Comparison of ENCODE assay signal across 24 mouse cellular contexts in the genomic region with DNA sequence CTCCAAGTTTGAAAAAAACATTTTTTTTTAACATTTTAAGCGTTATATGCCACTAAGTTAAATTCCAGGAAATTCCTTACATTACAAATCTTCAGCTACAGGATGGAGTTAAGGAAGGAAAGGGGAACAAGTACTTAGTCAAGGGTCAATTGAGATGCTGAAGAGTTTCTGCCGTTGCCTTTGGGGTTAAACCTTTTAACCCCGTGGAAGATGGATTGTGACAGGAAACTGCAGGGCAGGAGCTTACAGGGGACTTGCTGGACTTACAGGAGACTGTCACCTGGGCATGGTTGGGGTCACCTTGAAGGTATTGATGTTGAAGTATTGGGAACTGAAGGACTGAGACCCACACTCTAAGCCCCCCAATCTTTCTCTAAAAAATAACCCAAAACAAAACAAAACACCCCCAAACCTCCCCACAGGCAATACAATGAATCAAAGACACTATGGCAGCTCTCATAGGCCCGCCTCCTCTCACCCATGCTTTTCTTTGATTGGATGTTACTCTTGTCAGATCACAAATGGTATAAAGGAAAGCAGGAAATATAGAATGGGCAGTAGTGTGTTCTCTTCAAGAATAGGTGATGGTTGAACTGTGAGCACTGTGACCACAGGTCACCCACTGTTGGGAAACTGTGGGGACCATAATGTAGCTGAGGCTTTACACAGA. TPM values are rescaled to one million over a fixed set of nuclear protein-coding genes. Genes with fewer than 3 reads are reported as not detected.
A peak's percentile ranks its signal among the peaks of the same experiment; 100 is the strongest.
DNase-seq lines count a peak whose midpoint lies in the region; ATAC-seq and TF ChIP-seq lines count a peak whose summit lies in the region.
"Had no signal": no experiment of that assay in that cellular context is flagged by ENCODE, and none has a peak within 500 bp of the region (broad histone marks: within the 10 kb centered on the region; RNA-seq: fewer than 3 reads in every experiment).

No protein-coding gene starts in this region.

- DNase-seq in lung, postnatal 0 days (ENCODE audit: low spot score), result peak; percentile 66
- no peak for DNase-seq in lung, postnatal 4 days
- peak; percentile 53 for DNase-seq in T-cell, adult 2 months (ENCODE audit: low spot score)
- DNase-seq in limb, embryonic 10.5 days (ENCODE audit: low spot score), result peak; percentile 25
- peak; percentile 52 for DNase-seq in thymus, postnatal 14 days
- DNase-seq in urinary bladder, postnatal 4 days (ENCODE audit: low spot score in 2 of 2), result no peak
- no peak for DNase-seq in urinary bladder, postnatal 10 days (ENCODE audit: low spot score)
- DNase-seq in frontal cortex, postnatal 25 days (ENCODE audit: low spot score in 2 of 2), result no peak
- DNase-seq: adrenal gland, adult 8-10 months; cerebellum, adult 11 months; cerebellum, postnatal 25 days; gastrocnemius, postnatal 14 days; heart, postnatal 10 days; kidney, postnatal 10 days; right cerebral cortex, postnatal 4 days had no signal

- 0 out of 2 replicates have a peak overlapping the region, but pooled peaks have one; percentile 17 for H3K4me2 ChIP-seq in lung, postnatal 0 days (replicated peaks; ENCODE audit: low read depth, low read length)
- H3K4me2 ChIP-seq: embryonic facial prominence, embryonic 12.5 days; hindbrain, embryonic 14.5 days; neural tube, embryonic 12.5 days had no signal

- peaks cover 37% of the 10 kb centered on the region for H3K4me1 ChIP-seq in lung, postnatal 0 days (ENCODE audit: insufficient read depth, low read depth, low read length)
- peaks cover 42% of the 10 kb centered on the region for H3K4me1 ChIP-seq in limb, embryonic 10.5 days

- H3K9me3 ChIP-seq in lung, postnatal 0 days (ENCODE audit: low read length), result no peaks in the 10 kb centered on the region
- H3K9me3 ChIP-seq in limb, embryonic 10.5 days (replicated peaks), result no peaks in the 10 kb centered on the region
- H3K9me3 ChIP-seq: embryonic facial prominence, embryonic 12.5 days; heart, embryonic 10.5 days; neural tube, embryonic 12.5 days had no signal

- no peak for ATAC-seq in lung, postnatal 0 days
- ATAC-seq: intestine, postnatal 0 days; midbrain, embryonic 16.5 days had no signal

- no peak overlapping the region for H3K9ac ChIP-seq in lung, postnatal 0 days (replicated peaks; ENCODE audit: low read depth)
- H3K9ac ChIP-seq: embryonic facial prominence, embryonic 12.5 days; hindbrain, embryonic 14.5 days; liver, embryonic 14.5 days; neural tube, embryonic 12.5 days had no signal

- H3K4me3 ChIP-seq in lung, postnatal 0 days (ENCODE audit: low read depth, low read length), result no peak overlapping the region
- H3K4me3 ChIP-seq in limb, embryonic 10.5 days, result no peak overlapping the region
- H3K4me3 ChIP-seq: embryonic facial prominence, embryonic 12.5 days; heart, embryonic 10.5 days; layer of hippocampus, adult 2 months; neural tube, embryonic 12.5 days had no signal

- H3K27ac ChIP-seq in lung, postnatal 0 days (ENCODE audit: low read length), result peak overlapping the region; percentile 57; the same call in 1 of the 2 replicates
- no peak overlapping the region for H3K27ac ChIP-seq in limb, embryonic 10.5 days
- H3K27ac ChIP-seq: embryonic facial prominence, embryonic 12.5 days; heart, embryonic 10.5 days; hindbrain, embryonic 14.5 days; layer of hippocampus, adult 2 months; liver, embryonic 14.5 days; neural tube, embryonic 12.5 days had no signal

- TF ChIP-seq CTCF in lung, postnatal 0 days (IDR thresholded peaks at IDR 0.05), result no peak

- no peaks in the 10 kb centered on the region for H3K27me3 ChIP-seq in lung, postnatal 0 days (replicated peaks; ENCODE audit: insufficient read depth, low read length)
- H3K27me3 ChIP-seq in limb, embryonic 10.5 days (ENCODE audit: low read depth, poor library complexity, severe bottlenecking), result no peaks in the 10 kb centered on the region
- H3K27me3 ChIP-seq: CH12.LX; embryonic facial prominence, embryonic 12.5 days; neural tube, embryonic 12.5 days had no signal

- TF ChIP-seq EP300 in lung, postnatal 0 days (IDR thresholded peaks at IDR 0.05), result no peak; the same call in 1 of the 2 replicates

- 29% methylated on average over 4 of the region's 4 CpGs for WGBS in lung, postnatal 0 days
- WGBS in limb, embryonic 10.5 days, result 39% methylated on average over 4 of the region's 4 CpGs

- no peaks in the 10 kb centered on the region for H3K36me3 ChIP-seq in lung, postnatal 0 days (ENCODE audit: insufficient read depth, low read length)
- H3K36me3 ChIP-seq in limb, embryonic 10.5 days, result 0 out of 2 replicates have a peak, but pooled peaks cover 4% of the 10 kb centered on the region
- H3K36me3 ChIP-seq: embryonic facial prominence, embryonic 12.5 days; heart, embryonic 10.5 days; neural tube, embryonic 12.5 days had no signal

RNA-seq across cellular contexts. Expression of a gene that starts 7.9 kb away (rescaled TPM):
- polyA plus RNA-seq in lung, postnatal 0 days (2015; fragmentation: Nextera tagmentation; extraction: Ambion mirVana), result 64.9 and 75.4 TPM in 2 replicates
- 7.7 and 8.1 TPM in 2 replicates for polyA plus RNA-seq in limb, embryonic 10.5 days (2016; fragmentation: Nextera tagmentation; extraction: Ambion mirVana)

Comparison
In these comparisons a context has a peak if more than half of its experiments do, and no peak if none do; other contexts are left out.
1. DNase-seq: peak in lung, postnatal 0 days (single experiment), T-cell, adult 2 months (single experiment), limb, embryonic 10.5 days (single experiment) and thymus, postnatal 14 days (single experiment); none in lung, postnatal 4 days (0 of 2), urinary bladder, postnatal 4 days (0 of 2), urinary bladder, postnatal 10 days (single experiment) and frontal cortex, postnatal 25 days (0 of 2).